Mouse (Mus musculus) small intestine, adult 2 months (tissue): ENCODE measurements around the gene Zfp511.

Experiments used
- CTCF ChIP-seq: fragments of 200-500 bp; IDR thresholded peaks from 2 replicates; pipeline ENCODE4 v1.5.1; 2012; ENCODE audit warnings: low read depth, mild to moderate bottlenecking, control low read depth, inconsistent platforms, low read length, moderate library complexity, mixed read lengths; ENCODE audit not compliant: insufficient replicate concordance, insufficient read length; ENCODE audit errors: extremely low read depth
- POLR2A ChIP-seq: fragments of 200-500 bp; IDR thresholded peaks from 2 replicates; pipeline ENCODE4 v1.6.1; 2012; ENCODE audit warnings: low read depth, mild to moderate bottlenecking, control low read depth, inconsistent platforms, low read length, moderate library complexity

DNA sequence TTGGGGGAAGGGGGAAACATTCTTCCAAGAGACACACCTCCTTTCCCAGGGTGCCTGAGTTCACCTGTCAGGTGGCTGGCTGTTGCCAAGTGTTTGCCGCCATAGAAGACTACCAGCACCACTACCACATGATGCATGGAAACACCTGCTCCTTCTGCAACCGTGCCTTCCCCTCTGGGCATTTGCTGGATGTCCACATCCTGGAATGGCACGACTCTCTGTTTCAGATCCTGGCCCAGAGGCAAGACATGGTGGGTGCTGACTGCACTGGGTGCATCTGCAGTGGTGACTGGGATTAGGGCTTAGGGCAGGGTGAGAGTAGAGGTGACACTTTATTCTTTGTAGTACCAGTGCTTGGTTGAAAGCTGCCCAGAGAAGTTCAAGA is 972 bp downstream of the Zfp511 start:
- TF ChIP-seq CTCF (no peak), POLR2A (no peak)
